Mouse (Mus musculus): Measurements from ENCODE around the gene Slc12a9. TPM values are rescaled to one million over a fixed set of nuclear protein-coding genes. Genes with fewer than 3 reads are reported as not detected.

Gene Slc12a9
- polyA plus RNA-seq, 1 experiment from 2014 or later: 18.6 TPM

- peaks cover 73% of the 10 kb centered on the region for H3K36me3 ChIP-seq (ENCODE audit: control insufficient read depth, insufficient read depth, low read length)
- WGBS: 93% methylated on average over 14 of the region's 14 CpGs
Observed at GRCm38 (mm10) chr5:137297126-137297525, 36.3 kb downstream of the Slc12a9 start.

GRCm38 (mm10) chr5:137295712-137296111 is 37.7 kb downstream of the Slc12a9 start:
- Histone ChIP-seq H3K9me3 (ENCODE audit: control insufficient read depth, low read length) (no peaks in the 10 kb centered on the region), H3K4me1 (ENCODE audit: control insufficient read depth, insufficient read depth, low read length) (peaks cover 15% of the 10 kb centered on the region), H3K27ac (replicated peaks; ENCODE audit: low read depth, low read length) (no peak overlapping the region), H3K27me3 (ENCODE audit: control insufficient read depth, insufficient read depth, low read length) (peaks cover 5% of the 10 kb centered on the region; the same call in 1 of the 2 replicates), H3K4me2 (ENCODE audit: low read length) (no peak overlapping the region), H3K4me3 (replicated peaks; ENCODE audit: low read depth, low read length) (no peak overlapping the region), H3K9ac (replicated peaks; ENCODE audit: low read length) (no peak overlapping the region), H3K36me3 (ENCODE audit: control insufficient read depth, insufficient read depth, low read length) (peaks cover 58% of the 10 kb centered on the region)
- ATAC-seq (ENCODE audit: low FRiP score, low TSS enrichment) (no peak), DNase-seq (no peak)
- 90% methylated on average over 15 of the region's 15 CpGs for WGBS

More at GRCm38 (mm10) chr5:137297126-137297525, 36.3 kb downstream of the Slc12a9 start:
- Histone ChIP-seq H3K27me3 (ENCODE audit: control insufficient read depth, insufficient read depth, low read length) (0 out of 2 replicates have a peak, but pooled peaks cover 3% of the 10 kb centered on the region), H3K4me1 (ENCODE audit: control insufficient read depth, insufficient read depth, low read length) (peaks cover 15% of the 10 kb centered on the region), H3K9ac (replicated peaks; ENCODE audit: low read length) (no peak overlapping the region), H3K9me3 (ENCODE audit: control insufficient read depth, low read length) (no peaks in the 10 kb centered on the region), H3K4me3 (replicated peaks; ENCODE audit: low read depth, low read length) (no peak overlapping the region), H3K4me2 (ENCODE audit: low read length) (no peak overlapping the region), H3K27ac (replicated peaks; ENCODE audit: low read depth, low read length) (no peak overlapping the region)
- no peak for ATAC-seq (ENCODE audit: low FRiP score, low TSS enrichment)
- DNase-seq: no peak

- H3K27ac ChIP-seq (replicated peaks; ENCODE audit: low read depth, low read length): peak overlapping the region; percentile 85; the same call in 1 of the 2 replicates
- peaks cover 8% of the 10 kb centered on the region; the same call in 1 of the 2 replicates for H3K27me3 ChIP-seq (ENCODE audit: control insufficient read depth, insufficient read depth, low read length)
- peak overlapping the region; percentile 77; the same call in 1 of the 2 replicates for H3K9ac ChIP-seq (replicated peaks; ENCODE audit: low read length)
- H3K4me3 ChIP-seq (replicated peaks; ENCODE audit: low read depth, low read length): 0 out of 2 replicates have a peak overlapping the region, but pooled peaks have one; percentile 53
- H3K4me1 ChIP-seq (ENCODE audit: control insufficient read depth, insufficient read depth, low read length): peaks cover 15% of the 10 kb centered on the region
- ATAC-seq (ENCODE audit: low FRiP score, low TSS enrichment) (no peak), DNase-seq (no peak)
- H3K4me2 ChIP-seq (ENCODE audit: low read length): peak overlapping the region; percentile 100
- WGBS: 83% methylated on average over 9 of the region's 9 CpGs
- no peaks in the 10 kb centered on the region for H3K9me3 ChIP-seq (ENCODE audit: control insufficient read depth, low read length)
- H3K36me3 ChIP-seq (ENCODE audit: control insufficient read depth, insufficient read depth, low read length): peaks cover 54% of the 10 kb centered on the region
Observed at GRCm38 (mm10) chr5:137295296-137295695, 38.1 kb downstream of the Slc12a9 start.

GRCm38 (mm10) chr5:137294744-137295093 is 38.7 kb downstream of the Slc12a9 start:
- H3K27me3 ChIP-seq (ENCODE audit: control insufficient read depth, insufficient read depth, low read length): peaks cover 14% of the 10 kb centered on the region; the same call in 1 of the 2 replicates
- H3K4me2 ChIP-seq (ENCODE audit: low read length): peak overlapping the region; percentile 100
- H3K9me3 ChIP-seq (ENCODE audit: control insufficient read depth, low read length): no peaks in the 10 kb centered on the region
- peak overlapping the region; percentile 77 for H3K9ac ChIP-seq (replicated peaks; ENCODE audit: low read length)
- H3K4me3 ChIP-seq (replicated peaks; ENCODE audit: low read depth, low read length): peak overlapping the region; percentile 53
- WGBS: 9% methylated on average over 18 of the region's 18 CpGs
- peaks cover 15% of the 10 kb centered on the region for H3K4me1 ChIP-seq (ENCODE audit: control insufficient read depth, insufficient read depth, low read length)
- H3K36me3 ChIP-seq (ENCODE audit: control insufficient read depth, insufficient read depth, low read length): peaks cover 49% of the 10 kb centered on the region
- peak; percentile 46 for ATAC-seq (ENCODE audit: low FRiP score, low TSS enrichment)
- DNase-seq: no peak
- peak overlapping the region; percentile 85 for H3K27ac ChIP-seq (replicated peaks; ENCODE audit: low read depth, low read length)

- ATAC-seq (ENCODE audit: low FRiP score, low TSS enrichment): peak; percentile 92
- Histone ChIP-seq H3K9ac (replicated peaks; ENCODE audit: low read length) (peak within 1 kb of the TSS; percentile 77), H3K27me3 (ENCODE audit: control insufficient read depth, insufficient read depth, low read length) (peaks cover 21% of the 10 kb centered on the region; the same call in 1 of the 2 replicates), H3K4me1 (ENCODE audit: control insufficient read depth, insufficient read depth, low read length) (peaks cover 18% of the 10 kb centered on the region), H3K27ac (replicated peaks; ENCODE audit: low read depth, low read length) (peak within 1 kb of the TSS; percentile 85), H3K4me2 (ENCODE audit: low read length) (peak within 1 kb of the TSS; percentile 100), H3K9me3 (ENCODE audit: control insufficient read depth, low read length) (no peaks in the 10 kb centered on the region), H3K36me3 (ENCODE audit: control insufficient read depth, insufficient read depth, low read length) (peaks cover 42% of the 10 kb centered on the region), H3K4me3 (replicated peaks; ENCODE audit: low read depth, low read length) (peak within 1 kb of the TSS; percentile 53)
- WGBS: under 1% methylated on average over 52 of the region's 52 CpGs
- DNase-seq: peak; percentile 98
Observed at GRCm38 (mm10) chr5:137293839-137294743, 39.3 kb downstream of the Slc12a9 start, which contains the start of gene Ufsp1. Gene Ufsp1 (plus strand): TSS chr5:137294629.

GRCm38 (mm10) chr5:137293282-137293681 is 40.1 kb downstream of the Slc12a9 start:
- DNase-seq: peak; percentile 67

GRCm38 (mm10) chr5:137291381-137291926 is 41.9 kb downstream of the Slc12a9 start:
- H3K4me1 ChIP-seq (ENCODE audit: control insufficient read depth, insufficient read depth, low read length): peaks cover 27% of the 10 kb centered on the region
- no peak overlapping the region for H3K4me2 ChIP-seq (ENCODE audit: low read length)
- H3K9me3 ChIP-seq (ENCODE audit: control insufficient read depth, low read length): no peaks in the 10 kb centered on the region
- H3K27ac ChIP-seq (replicated peaks; ENCODE audit: low read depth, low read length): no peak overlapping the region
- peaks cover 23% of the 10 kb centered on the region for H3K27me3 ChIP-seq (ENCODE audit: control insufficient read depth, insufficient read depth, low read length)
- DNase-seq (no peak), ATAC-seq (ENCODE audit: low FRiP score, low TSS enrichment) (no peak)
- H3K9ac ChIP-seq (replicated peaks; ENCODE audit: low read length): no peak overlapping the region
- peaks cover 16% of the 10 kb centered on the region for H3K36me3 ChIP-seq (ENCODE audit: control insufficient read depth, insufficient read depth, low read length)
- H3K4me3 ChIP-seq (replicated peaks; ENCODE audit: low read depth, low read length): no peak overlapping the region
- 81% methylated on average over 15 of the region's 15 CpGs for WGBS

More at GRCm38 (mm10) chr5:137293282-137293681, 40.1 kb downstream of the Slc12a9 start:
- peaks cover 21% of the 10 kb centered on the region for H3K4me1 ChIP-seq (ENCODE audit: control insufficient read depth, insufficient read depth, low read length)
- WGBS: 1% methylated on average over 15 of the region's 15 CpGs
- peaks cover 34% of the 10 kb centered on the region for H3K36me3 ChIP-seq (ENCODE audit: control insufficient read depth, insufficient read depth, low read length)
- H3K9me3 ChIP-seq (ENCODE audit: control insufficient read depth, low read length): no peaks in the 10 kb centered on the region
- H3K27ac ChIP-seq (replicated peaks; ENCODE audit: low read depth, low read length): peak overlapping the region; percentile 85
- no peak for ATAC-seq (ENCODE audit: low FRiP score, low TSS enrichment)
- H3K27me3 ChIP-seq (ENCODE audit: control insufficient read depth, insufficient read depth, low read length): peaks cover 23% of the 10 kb centered on the region
- H3K4me3 ChIP-seq (replicated peaks; ENCODE audit: low read depth, low read length): peak overlapping the region; percentile 53
- peak overlapping the region; percentile 77 for H3K9ac ChIP-seq (replicated peaks; ENCODE audit: low read length)
- peak overlapping the region; percentile 100 for H3K4me2 ChIP-seq (ENCODE audit: low read length)

GRCm38 (mm10) chr5:137290677-137291076 is 42.7 kb downstream of the Slc12a9 start:
- WGBS: 25% methylated on average over 15 of the region's 15 CpGs
- no peak for ATAC-seq (ENCODE audit: low FRiP score, low TSS enrichment)
- Histone ChIP-seq H3K27ac (replicated peaks; ENCODE audit: low read depth, low read length) (no peak overlapping the region), H3K4me2 (ENCODE audit: low read length) (no peak overlapping the region), H3K4me3 (replicated peaks; ENCODE audit: low read depth, low read length) (no peak overlapping the region), H3K27me3 (ENCODE audit: control insufficient read depth, insufficient read depth, low read length) (peaks cover 23% of the 10 kb centered on the region), H3K9me3 (ENCODE audit: control insufficient read depth, low read length) (no peaks in the 10 kb centered on the region), H3K4me1 (ENCODE audit: control insufficient read depth, insufficient read depth, low read length) (peaks cover 27% of the 10 kb centered on the region), H3K9ac (replicated peaks; ENCODE audit: low read length) (no peak overlapping the region), H3K36me3 (ENCODE audit: control insufficient read depth, insufficient read depth, low read length) (peaks cover 8% of the 10 kb centered on the region)
- DNase-seq: peak; percentile 48
